Mouse (Mus musculus) kidney, adult 2 months (tissue): ENCODE data around the gene Prmt3. TPM values are rescaled to one million over a fixed set of nuclear protein-coding genes. Genes with fewer than 3 reads are reported as not detected.
A peak's percentile ranks its signal among the peaks of the same experiment; 100 is the strongest.

Experiments
- DNase-seq: peaks from one replicate; pipeline ENCODE4 v3.0.0; 2021
- H3K27ac ChIP-seq: fragments of 200-500 bp; 2 replicates; pipeline ENCODE4 v1.5.1; 2012; ENCODE audit warnings: low read depth, low read length, control low read depth, inconsistent platforms; ENCODE audit not compliant: insufficient read depth
- H3K27me3 ChIP-seq: fragments of 200-500 bp; replicated peaks from 2 replicates; pipeline ENCODE4 v1.6.1; 2012; ENCODE audit warnings: mild to moderate bottlenecking, moderate library complexity, low read length, inconsistent platforms; ENCODE audit not compliant: control insufficient read depth, insufficient read depth
- H3K36me3 ChIP-seq: fragments of 200-500 bp; 2 replicates; pipeline ENCODE4 v1.6.1; 2012; ENCODE audit warnings: mild to moderate bottlenecking, moderate library complexity, low read length, inconsistent platforms; ENCODE audit not compliant: control insufficient read depth, insufficient read depth
- H3K4me1 ChIP-seq: fragments of 200-500 bp; 2 replicates; pipeline ENCODE4 v1.6.1; 2011; ENCODE audit warnings: low read length; ENCODE audit not compliant: control insufficient read depth, insufficient read depth
- H3K4me3 ChIP-seq: fragments of 200-500 bp; 2 replicates; pipeline ENCODE4 v1.5.1; 2011; ENCODE audit warnings: mild to moderate bottlenecking, low read depth, low read length, control low read depth; ENCODE audit not compliant: insufficient read depth
- CTCF ChIP-seq: fragments of 200-500 bp; conservative IDR thresholded peaks from 2 replicates; pipeline ENCODE4 v1.5.1; 2011; ENCODE audit warnings: low read depth, mild to moderate bottlenecking, control low read depth, low read length, moderate library complexity, mixed read lengths; ENCODE audit not compliant: insufficient read depth, insufficient read length
- POLR2A ChIP-seq: fragments of 200-500 bp; IDR thresholded peaks from one replicate; pipeline ENCODE4 v1.6.1; 2011; ENCODE audit warnings: low read depth, low read length, control low read depth
- WGBS: fragments of 180-500 bp; shearing (Covaris S2); methylation state at CpG from one replicate; pipeline ENCODE4 v1.1.7; 2018; 5-methylcytosine and 5-hydroxymethylcytosine counted together
- polyA plus RNA-seq: library from polyadenylated mRNA; depleted of rRNA; stranded (reverse); fragments of >200 nt; gene quantifications from 2 replicates; pipeline ENCODE4 v1.2.3, GENCODE M21; 2012

Gene Prmt3
- polyA plus RNA-seq, 1 experiment, result 12.1 TPM

- Histone ChIP-seq H3K27ac (no peak overlapping the region), H3K4me3 (no peak overlapping the region), H3K27me3 (no peaks in the 10 kb centered on the region), H3K4me1 (no peaks in the 10 kb centered on the region), H3K36me3 (no peaks in the 10 kb centered on the region)
- 52% methylated on average over 3 of the region's 3 CpGs for WGBS
- no peak for DNase-seq
- no peak for TF ChIP-seq POLR2A
- TF ChIP-seq CTCF, result no peak
These were observed 561 bp upstream of the Prmt3 start for GRCm38 (mm10) chr7:49777585-49777984.

GRCm38 (mm10) chr7:49778904-49779615 is 914 bp downstream of the Prmt3 start:
- WGBS, result 72% methylated on average over 12 of the region's 12 CpGs
- peak; percentile 8 for DNase-seq
- Histone ChIP-seq H3K4me3 (peak overlapping the region; percentile 61), H3K27ac (peak overlapping the region; percentile 1; the same call in 1 of the 2 replicates), H3K4me1 (no peaks in the 10 kb centered on the region), H3K36me3 (no peaks in the 10 kb centered on the region; the same call in 1 of the 2 replicates), H3K27me3 (no peaks in the 10 kb centered on the region)
- no peak for TF ChIP-seq CTCF
- TF ChIP-seq POLR2A, result no peak

GRCm38 (mm10) chr7:49783017-49783416 is 4.9 kb downstream of the Prmt3 start:
- no peak for DNase-seq
- WGBS, result 98% methylated on average over 2 of the region's 2 CpGs
- Histone ChIP-seq H3K4me1 (no peaks in the 10 kb centered on the region; the same call in 1 of the 2 replicates), H3K27me3 (no peaks in the 10 kb centered on the region), H3K27ac (no peak overlapping the region), H3K36me3 (no peaks in the 10 kb centered on the region; the same call in none of the 2 replicates), H3K4me3 (no peak overlapping the region)
- TF ChIP-seq POLR2A (no peak), CTCF (no peak)

- Histone ChIP-seq H3K4me3 (no peak overlapping the region), H3K27ac (no peak overlapping the region), H3K4me1 (no peaks in the 10 kb centered on the region; the same call in 1 of the 2 replicates), H3K27me3 (no peaks in the 10 kb centered on the region), H3K36me3 (no peaks in the 10 kb centered on the region; the same call in none of the 2 replicates)
- DNase-seq, result no peak
- WGBS, result 96% methylated on average over 7 of the region's 7 CpGs
- TF ChIP-seq POLR2A (no peak), CTCF (no peak)
These were observed 7.0 kb downstream of the Prmt3 start for GRCm38 (mm10) chr7:49785141-49785540.

- peak; percentile 49 for DNase-seq
These were observed 8.7 kb downstream of the Prmt3 start for GRCm38 (mm10) chr7:49786618-49787382.

GRCm38 (mm10) chr7:49787383-49787645 is 9.2 kb downstream of the Prmt3 start:
- 90% methylated on average over 3 of the region's 3 CpGs for WGBS

More at GRCm38 (mm10) chr7:49786618-49787382, 8.7 kb downstream of the Prmt3 start:
- 60% methylated on average over 12 of the region's 12 CpGs for WGBS
- no peaks in the 10 kb centered on the region; the same call in 1 of the 2 replicates for H3K4me1 ChIP-seq
- no peaks in the 10 kb centered on the region for H3K27me3 ChIP-seq
- H3K27ac ChIP-seq, result no peak overlapping the region
- no peak overlapping the region for H3K4me3 ChIP-seq
- H3K36me3 ChIP-seq, result no peaks in the 10 kb centered on the region; the same call in none of the 2 replicates
- TF ChIP-seq POLR2A (no peak), CTCF (peak; percentile 52)

GRCm38 (mm10) chr7:49794304-49794703 is 16.2 kb downstream of the Prmt3 start:
- H3K4me3 ChIP-seq, result no peak overlapping the region
- no peak overlapping the region for H3K27ac ChIP-seq
- H3K4me1 ChIP-seq, result no peaks in the 10 kb centered on the region
- TF ChIP-seq POLR2A, result no peak
- no peak for TF ChIP-seq CTCF
- 86% methylated on average over 2 of the region's 2 CpGs for whole genome bisulfite sequencing
- H3K27me3 ChIP-seq, result no peaks in the 10 kb centered on the region
- H3K36me3 ChIP-seq, result peaks cover 3% of the 10 kb centered on the region
- DNase-seq, result no peak

More at GRCm38 (mm10) chr7:49787383-49787645, 9.2 kb downstream of the Prmt3 start:
- Histone ChIP-seq H3K4me3 (no peak overlapping the region), H3K27ac (no peak overlapping the region), H3K4me1 (no peaks in the 10 kb centered on the region; the same call in 1 of the 2 replicates), H3K27me3 (no peaks in the 10 kb centered on the region), H3K36me3 (no peaks in the 10 kb centered on the region; the same call in none of the 2 replicates)
- TF ChIP-seq POLR2A (no peak), CTCF (no peak)
- DNase-seq, result no peak
